Mouse (Mus musculus) brain, embryonic 14.5 days (tissue): ENCODE measurements at regions not wholly inside any gene's neighbourhood (a gene's known extent, or its start where the extent isn't known, plus 50 kb on each side); places are given as distances from the start of the nearest gene placed in this dataset.

Source experiments
- DNase-seq: peaks from one replicate; pipeline ENCODE4 v3.0.0-alpha.2; 2011; ENCODE audit warnings: low read depth
- CTCF ChIP-seq: fragments of 200-500 bp; IDR thresholded peaks from 2 replicates; pipeline ENCODE4 v1.5.1; 2012; ENCODE audit warnings: inconsistent platforms, mild to moderate bottlenecking, moderate library complexity, borderline replicate concordance; ENCODE audit not compliant: insufficient read depth, insufficient read length; ENCODE audit errors: extremely low read depth
- POLR2A ChIP-seq: fragments of 200-500 bp; IDR thresholded peaks from 2 replicates; pipeline ENCODE4 v1.6.1; 2012; ENCODE audit warnings: mild to moderate bottlenecking, inconsistent platforms, borderline replicate concordance; ENCODE audit not compliant: poor library complexity, insufficient read depth, insufficient read length, severe bottlenecking; ENCODE audit errors: extremely low read depth

DNA sequence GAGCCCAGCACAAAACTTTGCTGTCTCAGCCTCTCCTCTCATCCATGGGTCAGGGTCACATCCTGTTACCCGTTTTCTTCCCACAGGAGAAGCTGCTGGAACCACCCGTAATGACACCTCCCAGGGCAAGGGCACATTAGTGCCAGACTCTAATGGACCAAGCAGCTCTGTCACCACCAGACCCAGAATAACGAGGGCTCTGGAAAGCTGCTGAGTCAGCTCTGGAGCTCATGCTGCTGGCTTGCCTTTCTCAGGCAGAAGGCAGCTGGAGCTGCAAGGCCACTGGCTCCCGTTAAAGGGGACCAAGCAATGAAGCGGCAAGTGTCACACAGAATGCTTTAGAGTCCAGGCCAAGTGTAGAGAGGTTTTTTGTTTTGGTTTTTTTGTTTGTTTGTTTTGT lies 268.9 kb downstream of the Ptpru start:
- DNase-seq: peak; percentile 20
- TF ChIP-seq POLR2A: no peak
- no peak for TF ChIP-seq CTCF

DNA sequence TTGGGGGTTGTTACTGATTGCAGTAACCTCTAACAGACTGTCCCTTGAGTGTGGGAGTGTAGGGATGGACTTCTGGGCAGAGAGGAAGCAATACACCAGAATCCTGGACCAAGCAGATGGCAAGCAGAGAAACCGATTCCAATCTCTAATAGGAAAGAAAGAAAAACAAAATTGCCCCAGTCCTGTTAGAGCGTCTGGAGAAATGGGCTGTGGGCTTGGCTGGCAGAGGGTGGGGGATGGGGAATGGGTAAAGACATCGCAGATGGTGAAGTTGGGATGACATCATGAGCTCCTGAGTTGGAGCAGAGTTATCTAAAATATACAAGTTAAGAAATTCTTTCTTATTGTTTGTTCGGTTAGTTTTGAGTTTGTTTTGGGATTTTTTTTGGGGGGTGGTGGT lies 260.5 kb downstream of the Ptpru start:
- peak; percentile 31 for DNase-seq
- TF ChIP-seq POLR2A (no peak), CTCF (no peak)

DNA sequence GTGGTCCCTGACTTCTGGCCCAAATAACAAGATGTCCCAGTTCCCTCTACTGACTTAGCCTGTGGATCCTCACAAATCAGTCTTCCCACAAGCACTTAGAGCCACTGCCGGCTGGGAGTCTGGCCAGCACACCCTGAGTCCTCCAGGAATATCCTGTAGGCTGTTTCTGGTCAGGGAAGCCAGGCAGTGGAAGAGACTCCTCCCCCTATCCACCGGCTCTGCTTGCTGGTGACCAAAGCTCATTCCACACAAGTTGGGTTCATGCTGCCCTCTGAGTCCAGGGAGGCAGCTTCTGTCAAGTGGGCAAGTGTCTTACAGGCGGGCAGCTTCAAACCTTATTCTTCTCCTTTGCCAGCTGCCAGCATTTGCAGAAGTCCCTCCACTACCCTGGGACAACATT lies 252.1 kb downstream of the Ptpru start:
- DNase-seq: no peak
- no peak for TF ChIP-seq CTCF
- no peak for TF ChIP-seq POLR2A

DNA sequence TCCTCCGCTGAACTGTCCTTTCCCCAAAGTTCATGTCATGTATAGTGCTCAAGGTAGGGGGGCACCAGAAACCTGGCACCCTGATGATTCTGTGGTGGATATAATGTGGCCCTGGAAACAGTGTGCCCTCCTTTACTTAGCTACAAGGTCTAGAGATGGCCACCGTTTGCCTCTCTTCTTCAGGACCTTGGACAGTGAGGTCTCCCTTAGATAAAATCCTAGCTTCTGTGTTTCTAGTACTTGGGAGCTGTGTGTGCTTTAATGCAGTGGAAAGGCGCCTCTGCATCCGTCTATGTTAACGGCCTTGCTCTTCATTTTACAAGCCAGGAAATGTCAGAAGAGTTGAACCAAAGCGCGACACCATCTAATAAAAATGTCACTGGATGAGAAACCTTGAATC lies 250.6 kb downstream of the Ptpru start:
- TF ChIP-seq CTCF: no peak
- TF ChIP-seq POLR2A: no peak

DNA sequence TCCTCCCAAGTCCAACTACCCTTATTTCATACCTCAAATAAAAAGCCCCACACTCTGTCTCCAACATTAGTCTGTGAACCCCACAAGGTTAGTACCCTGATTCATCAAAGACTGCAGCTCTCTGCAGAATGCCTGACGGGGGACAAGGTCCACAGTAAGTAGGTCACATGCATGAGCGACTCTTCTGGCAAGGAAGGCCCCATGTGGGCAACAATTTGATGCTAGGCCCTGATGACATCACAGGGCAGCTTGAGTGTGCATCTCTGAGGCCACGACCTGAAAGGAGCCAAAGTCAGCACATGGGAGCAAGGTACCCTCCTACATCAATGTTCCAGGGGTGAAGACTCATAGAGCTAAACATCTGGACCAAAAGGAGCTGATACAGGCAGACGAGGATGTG lies 248.0 kb downstream of the Ptpru start:
- DNase-seq: no peak
- TF ChIP-seq CTCF (no peak), POLR2A (no peak)

More for the DNA sequence above, 250.6 kb downstream of the Ptpru start:
- DNase-seq: no peak

DNA sequence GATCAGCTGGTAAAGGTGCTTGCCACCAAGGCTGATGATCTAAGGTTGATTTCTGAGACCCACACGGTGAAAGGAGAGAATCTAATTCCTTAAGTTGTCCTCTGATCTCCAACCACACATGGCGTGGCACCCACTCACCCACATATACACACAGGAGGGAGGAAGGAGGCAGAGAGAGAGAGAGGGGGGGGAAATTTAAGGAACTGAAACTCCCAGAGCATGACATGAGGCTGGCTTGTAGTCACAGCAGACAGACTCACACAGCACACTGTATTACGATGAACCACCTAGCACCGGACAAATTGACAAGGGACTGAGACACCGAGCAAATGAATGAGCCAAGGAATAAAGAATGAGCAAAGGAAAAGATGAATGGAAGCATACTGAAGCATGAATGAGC lies 246.6 kb downstream of the Ptpru start:
- DNase-seq: no peak
- TF ChIP-seq POLR2A: no peak
- no peak for TF ChIP-seq CTCF

DNA sequence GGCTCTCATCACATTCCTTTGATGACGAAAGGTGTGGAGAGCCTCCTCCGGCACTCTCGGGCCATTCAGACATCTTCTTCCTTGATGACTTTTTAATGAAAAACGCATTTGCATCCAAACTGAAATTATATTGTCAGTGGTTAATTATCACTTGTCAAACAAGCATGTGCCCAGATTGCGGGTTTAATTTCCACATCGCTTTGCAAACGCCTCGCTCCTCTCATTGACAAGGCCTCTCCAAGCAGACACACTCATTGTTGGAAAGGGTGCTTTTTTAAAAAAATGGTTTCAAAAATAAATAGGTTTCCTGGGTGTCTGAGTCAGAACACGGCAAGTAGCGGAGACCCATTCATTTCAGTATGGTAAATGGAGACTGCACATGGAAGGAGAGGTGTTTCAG lies 240.1 kb downstream of the Ptpru start:
- TF ChIP-seq POLR2A (no peak), CTCF (no peak)
- DNase-seq: peak; percentile 61

DNA sequence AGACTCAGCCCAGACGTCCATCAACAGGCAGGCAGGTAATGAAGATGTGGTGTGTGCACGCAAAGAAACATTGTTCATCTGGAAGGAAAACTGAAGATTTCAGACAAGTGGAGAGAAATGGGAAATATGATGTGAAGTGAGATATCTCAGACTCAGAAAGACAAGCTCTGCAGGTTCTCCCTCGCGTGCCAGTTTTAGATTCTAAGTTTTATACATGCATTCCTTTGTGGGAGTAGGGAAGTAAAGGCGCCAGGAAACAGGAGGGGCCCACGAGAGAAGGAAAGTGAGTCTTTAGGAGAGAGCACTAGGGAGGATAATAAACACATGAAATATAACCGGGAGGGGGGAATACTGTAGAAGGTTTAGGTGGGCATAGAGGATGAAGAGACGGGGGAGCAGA lies 223.7 kb downstream of the Ptpru start:
- no peak for DNase-seq
- TF ChIP-seq POLR2A (no peak), CTCF (no peak)

DNA sequence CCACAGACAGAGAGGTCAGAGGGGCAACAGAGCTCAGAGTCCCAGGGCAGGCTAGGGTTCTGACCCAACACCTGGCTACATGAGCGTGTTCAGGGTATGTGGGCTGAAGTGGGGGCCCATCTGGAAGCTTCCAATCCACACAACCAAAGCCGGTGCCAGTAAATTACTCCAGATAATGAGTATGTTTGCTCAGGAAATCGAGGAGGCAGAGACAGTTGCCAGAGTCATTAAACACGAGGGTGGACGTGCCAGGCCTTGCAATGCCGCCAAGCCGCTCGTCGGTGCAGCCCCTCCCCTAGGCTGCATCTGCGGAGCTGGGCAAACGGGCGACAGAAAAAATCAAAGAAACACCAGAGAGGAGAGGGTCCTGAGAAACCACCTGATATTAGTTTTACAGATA lies 222.5 kb downstream of the Ptpru start:
- DNase-seq: peak; percentile 88
- no peak for TF ChIP-seq CTCF

DNA sequence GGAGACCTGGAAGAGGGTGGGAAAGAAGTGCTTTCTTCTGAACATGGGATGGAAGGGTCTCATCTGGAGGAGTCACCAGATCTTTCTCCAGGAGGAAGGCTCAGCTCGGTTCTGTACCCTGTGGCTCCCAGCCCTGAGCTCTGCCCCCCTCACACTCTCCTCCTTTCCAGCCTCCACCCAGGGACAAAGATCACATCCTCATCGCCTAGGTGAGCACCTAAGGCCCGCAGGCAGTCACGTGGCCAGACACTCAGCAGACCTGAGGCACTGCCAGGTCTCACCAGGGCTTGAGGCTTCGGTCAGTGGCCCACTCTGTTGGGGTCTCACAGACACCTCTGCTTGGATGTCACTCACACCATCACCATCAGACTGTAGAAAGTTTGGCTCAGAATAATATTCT lies 200.0 kb downstream of the Ptpru start:
- no peak for TF ChIP-seq POLR2A
- no peak for TF ChIP-seq CTCF
- DNase-seq: no peak

DNA sequence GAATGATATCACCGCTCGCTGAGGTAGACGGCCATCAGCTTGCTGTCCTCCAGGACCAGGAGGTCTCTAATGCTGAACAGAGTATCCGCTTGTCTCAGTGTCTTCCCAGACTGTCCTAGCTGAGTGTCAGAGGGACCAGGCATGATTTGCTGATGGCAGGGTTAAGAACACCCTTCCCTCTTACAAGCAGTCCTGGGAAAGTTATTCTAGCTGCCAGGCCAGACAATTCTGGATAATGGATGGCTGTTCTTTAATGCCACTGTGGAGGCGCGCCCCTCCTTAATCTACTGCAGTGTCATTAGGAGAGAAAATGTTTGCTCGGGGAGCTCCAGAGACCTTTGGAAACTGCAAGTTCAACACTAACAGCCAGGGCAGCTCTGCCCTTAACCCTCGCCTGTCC lies 182.1 kb downstream of the Ptpru start:
- no peak for TF ChIP-seq CTCF
- no peak for DNase-seq

DNA sequence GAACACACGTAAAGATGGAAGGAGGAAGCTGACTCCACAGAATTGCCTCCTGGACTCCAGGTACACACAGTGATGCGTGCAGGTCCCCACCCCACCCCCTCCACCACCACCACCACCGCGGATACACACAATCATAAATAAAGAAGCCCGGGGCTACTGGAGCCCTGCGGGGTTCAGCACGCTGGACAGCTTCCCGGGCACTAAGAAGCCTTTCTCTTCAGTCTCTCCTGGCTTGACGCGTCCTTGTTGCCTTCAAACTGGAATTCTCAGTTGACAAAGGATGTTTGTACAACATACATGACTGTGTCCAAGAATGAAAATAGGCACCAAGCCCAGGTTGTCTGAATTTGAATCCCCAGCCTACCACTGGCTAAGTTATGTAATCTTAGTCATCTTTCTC lies 180.2 kb downstream of the Ptpru start:
- peak; percentile 34 for DNase-seq
- no peak for TF ChIP-seq POLR2A

DNA sequence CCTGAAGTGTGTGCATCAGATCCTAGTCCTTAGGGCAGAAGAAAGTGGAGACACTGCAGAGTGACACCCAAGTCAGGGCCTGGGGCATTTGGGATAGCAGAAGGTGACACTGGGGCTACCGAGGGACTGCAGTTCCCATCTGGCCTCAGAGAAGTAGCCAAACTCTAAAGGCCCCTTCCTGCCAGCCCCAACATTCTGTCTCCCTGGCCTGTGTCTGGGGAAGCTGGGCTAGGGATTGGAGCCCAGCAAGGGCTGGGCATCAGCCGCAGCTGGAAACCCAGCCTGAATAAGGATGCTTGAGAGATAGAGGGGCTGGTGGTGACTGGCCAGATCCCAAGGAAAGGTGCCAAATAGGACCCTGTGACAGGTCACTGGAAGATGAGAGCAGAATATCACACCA lies 177.2 kb downstream of the Ptpru start:
- TF ChIP-seq POLR2A: no peak
- TF ChIP-seq CTCF: no peak
- no peak for DNase-seq
